Mouse (Mus musculus): ENCODE results near the gene Dmrta2. TPM values are rescaled to one million over a fixed set of nuclear protein-coding genes. Genes with fewer than 3 reads are reported as not detected.
A peak's percentile ranks its signal among the peaks of the same experiment; 100 is the strongest.

Dmrta2 gene
- polyA plus RNA-seq, 1 experiment from 2014 or later: 0.09 TPM

DNA sequence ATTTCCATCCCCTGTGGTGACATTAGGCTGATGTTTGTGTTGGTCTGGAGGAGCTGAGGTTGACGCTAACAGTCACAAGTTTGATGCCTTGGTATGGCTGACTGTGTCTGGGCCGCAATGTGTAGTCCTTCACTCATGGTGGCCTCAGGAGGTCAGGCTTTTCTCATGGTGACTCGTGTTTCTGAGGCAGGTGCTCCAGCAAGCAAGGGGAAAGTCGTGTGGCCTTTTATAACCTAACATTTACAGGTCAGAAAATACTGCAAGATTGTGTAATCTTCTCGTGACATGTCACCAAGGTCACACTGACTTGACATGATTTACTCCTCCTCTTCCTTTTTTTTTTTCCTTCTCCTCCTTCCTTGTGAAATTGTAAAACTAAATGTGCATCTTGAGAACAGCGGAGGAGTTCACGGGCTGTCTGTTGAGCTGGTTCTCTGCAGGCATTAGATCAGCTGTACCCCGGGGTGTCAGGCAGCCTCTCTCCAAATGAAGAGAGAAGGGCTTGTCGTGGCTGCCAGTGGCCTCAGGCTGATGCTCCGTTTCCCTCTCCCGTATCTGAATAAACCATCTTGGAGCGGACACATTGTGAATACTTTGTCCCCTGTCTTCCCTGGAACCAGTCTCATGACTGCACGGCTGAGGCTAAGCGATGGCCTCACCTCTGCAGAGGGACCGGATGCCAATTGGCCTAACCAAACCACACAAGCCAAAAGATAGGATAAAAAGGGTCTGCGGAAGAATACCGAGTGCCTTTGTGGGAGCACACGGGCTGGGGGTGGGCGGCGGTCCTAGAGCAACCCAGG, 9.9 kb downstream of the Dmrta2 start:
- H3K27me3 ChIP-seq (replicated peaks): peaks cover 72% of the 10 kb centered on the region
- no peak for ATAC-seq (ENCODE audit: insufficient read depth, low FRiP score, low read depth)
- no peak overlapping the region for H3K4me3 ChIP-seq (replicated peaks)
- H3K4me1 ChIP-seq: peaks cover 9% of the 10 kb centered on the region
- H3K27ac ChIP-seq: no peak overlapping the region
- H3K36me3 ChIP-seq: no peaks in the 10 kb centered on the region
- 3% methylated on average over 20 of the region's 20 CpGs for WGBS
- no peak overlapping the region for H3K4me2 ChIP-seq
- no peaks in the 10 kb centered on the region for H3K9me3 ChIP-seq
- no peak overlapping the region for H3K9ac ChIP-seq

DNA sequence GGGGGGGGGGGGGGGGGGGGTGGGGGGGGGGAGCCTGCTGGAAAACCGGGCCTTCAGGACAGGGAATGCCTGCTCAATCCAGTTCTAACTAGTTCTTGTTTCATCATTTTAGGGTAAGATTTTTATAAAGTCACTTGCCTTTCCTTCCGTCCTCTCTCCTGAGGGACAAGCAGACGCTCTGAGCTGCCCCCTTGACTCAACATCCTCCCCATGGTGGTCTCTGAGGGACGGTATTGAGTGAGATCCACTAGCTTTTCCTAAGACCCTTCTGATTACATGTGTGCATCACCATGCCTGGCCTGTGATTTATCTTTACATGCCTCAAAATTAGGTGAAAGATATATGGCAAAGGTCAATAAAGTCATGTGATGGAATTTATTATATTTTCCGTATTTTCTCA, 10.6 kb downstream of the Dmrta2 start:
- Histone ChIP-seq H3K4me1 (peaks cover 7% of the 10 kb centered on the region), H3K27ac (no peak overlapping the region), H3K9me3 (no peaks in the 10 kb centered on the region), H3K27me3 (replicated peaks) (peaks cover 68% of the 10 kb centered on the region), H3K9ac (no peak overlapping the region), H3K36me3 (no peaks in the 10 kb centered on the region), H3K4me3 (replicated peaks) (no peak overlapping the region), H3K4me2 (no peak overlapping the region)
- 10% methylated on average over 4 of the region's 5 CpGs for WGBS
- ATAC-seq (ENCODE audit: insufficient read depth, low FRiP score, low read depth): no peak

DNA sequence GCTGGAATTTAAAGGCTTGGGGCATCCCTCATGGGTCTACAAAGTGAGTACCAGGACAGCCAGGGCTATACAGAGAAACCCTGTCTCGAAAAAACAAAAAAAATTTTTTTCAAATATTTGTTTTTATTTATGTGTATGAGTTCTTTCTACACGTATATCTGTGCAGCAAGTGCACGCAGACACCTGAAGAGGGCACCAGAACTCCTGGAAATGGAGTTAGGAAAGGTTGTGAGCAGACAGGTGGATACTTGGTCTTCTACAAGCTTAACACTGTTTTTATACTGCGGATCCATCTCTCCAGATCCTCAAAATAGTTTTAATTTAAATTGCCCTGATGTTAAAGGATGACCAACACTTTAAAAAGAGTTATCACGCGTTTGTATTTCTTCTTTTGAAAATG, 11.4 kb downstream of the Dmrta2 start:
- ATAC-seq (ENCODE audit: insufficient read depth, low FRiP score, low read depth): no peak

DNA sequence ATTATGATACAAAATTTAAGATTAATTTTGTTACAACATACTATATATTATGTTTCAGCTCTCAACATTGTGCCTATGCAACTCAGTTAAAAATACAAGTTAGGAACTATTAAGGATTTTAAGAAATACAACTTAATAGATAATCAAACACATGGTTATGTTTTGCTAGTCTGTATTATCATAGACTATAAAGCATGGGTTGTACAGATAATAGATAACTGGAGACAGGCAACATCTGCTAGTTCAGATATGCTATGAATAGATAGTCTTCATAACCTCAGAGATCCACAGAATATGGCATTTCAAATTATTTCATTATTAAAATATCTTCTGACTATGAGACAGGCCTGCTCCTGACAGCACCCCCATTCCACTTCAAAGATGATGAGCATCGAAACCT, 28.2 kb downstream of the Dmrta2 start:
- WGBS: 94% methylated on average over 1 of the region's 1 CpGs
- no peaks in the 10 kb centered on the region for H3K9me3 ChIP-seq
- H3K4me3 ChIP-seq (replicated peaks): no peak overlapping the region
- H3K27me3 ChIP-seq (replicated peaks): no peaks in the 10 kb centered on the region
- H3K4me1 ChIP-seq: no peaks in the 10 kb centered on the region
- H3K27ac ChIP-seq: no peak overlapping the region
- H3K9ac ChIP-seq: no peak overlapping the region
- H3K36me3 ChIP-seq: no peaks in the 10 kb centered on the region
- H3K4me2 ChIP-seq: no peak overlapping the region
- ATAC-seq (ENCODE audit: insufficient read depth, low FRiP score, low read depth): no peak

More for the DNA sequence above, 11.4 kb downstream of the Dmrta2 start:
- H3K4me1 ChIP-seq: no peaks in the 10 kb centered on the region
- no peak overlapping the region for H3K9ac ChIP-seq
- WGBS: 34% methylated on average over 6 of the region's 6 CpGs
- H3K36me3 ChIP-seq: no peaks in the 10 kb centered on the region
- H3K27ac ChIP-seq: no peak overlapping the region
- no peak overlapping the region for H3K4me2 ChIP-seq
- no peaks in the 10 kb centered on the region for H3K9me3 ChIP-seq
- H3K27me3 ChIP-seq (replicated peaks): peaks cover 60% of the 10 kb centered on the region
- no peak overlapping the region for H3K4me3 ChIP-seq (replicated peaks)

DNA sequence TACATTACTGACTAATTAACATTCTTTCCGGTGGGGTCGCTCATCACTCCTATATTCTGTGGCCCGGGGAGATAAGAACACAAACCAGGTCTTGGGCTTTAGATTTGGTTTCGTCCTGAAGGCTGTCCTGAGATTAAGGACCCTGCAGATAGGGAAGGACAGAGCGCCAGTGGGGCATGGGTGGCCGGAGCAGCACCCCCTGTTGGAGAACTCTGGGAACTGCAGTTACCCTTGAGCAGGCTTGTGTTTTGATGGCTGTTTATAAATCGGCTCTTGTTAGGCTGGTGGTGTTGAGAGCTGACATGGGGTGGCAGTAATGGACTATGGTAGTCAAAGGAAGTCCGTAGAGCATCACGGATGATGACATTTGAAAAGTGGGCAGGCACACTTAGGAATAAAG, 41.3 kb downstream of the Dmrta2 start:
- no peak overlapping the region for H3K27ac ChIP-seq
- no peak for ATAC-seq (ENCODE audit: insufficient read depth, low FRiP score, low read depth)
- WGBS: 46% methylated on average over 9 of the region's 9 CpGs

DNA sequence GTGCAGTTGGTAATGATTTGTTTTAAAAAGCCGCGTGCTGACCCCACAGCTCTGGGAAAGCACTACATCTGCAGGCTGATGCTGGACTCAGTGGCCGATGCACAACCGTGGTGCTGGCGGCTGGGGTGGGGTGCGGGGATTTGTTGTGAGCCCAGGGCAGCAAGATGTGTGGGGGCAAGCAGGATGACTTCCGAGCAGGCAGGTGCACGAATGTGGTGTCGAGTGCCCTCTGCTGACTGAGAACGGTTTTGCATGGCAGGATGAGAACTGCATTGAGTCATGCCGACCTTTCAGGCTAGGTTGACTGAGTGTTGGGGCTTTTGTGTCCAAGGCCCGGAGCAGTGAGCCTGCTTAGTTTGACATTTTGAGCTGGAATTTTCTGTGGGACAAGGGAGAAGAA, 42.4 kb downstream of the Dmrta2 start:
- 9% methylated on average over 12 of the region's 12 CpGs for WGBS
- Histone ChIP-seq H3K9me3 (no peaks in the 10 kb centered on the region), H3K4me1 (no peaks in the 10 kb centered on the region), H3K9ac (no peak overlapping the region), H3K4me2 (peak overlapping the region; percentile 29), H3K4me3 (replicated peaks) (no peak overlapping the region), H3K36me3 (no peaks in the 10 kb centered on the region), H3K27me3 (replicated peaks) (no peaks in the 10 kb centered on the region), H3K27ac (no peak overlapping the region)
- no peak for ATAC-seq (ENCODE audit: insufficient read depth, low FRiP score, low read depth)

More for the DNA sequence above, 41.3 kb downstream of the Dmrta2 start:
- H3K4me2 ChIP-seq: no peak overlapping the region
- H3K27me3 ChIP-seq (replicated peaks): no peaks in the 10 kb centered on the region
- no peaks in the 10 kb centered on the region for H3K36me3 ChIP-seq
- H3K4me1 ChIP-seq: no peaks in the 10 kb centered on the region
- no peak overlapping the region for H3K4me3 ChIP-seq (replicated peaks)
- H3K9ac ChIP-seq: no peak overlapping the region
- H3K9me3 ChIP-seq: no peaks in the 10 kb centered on the region

DNA sequence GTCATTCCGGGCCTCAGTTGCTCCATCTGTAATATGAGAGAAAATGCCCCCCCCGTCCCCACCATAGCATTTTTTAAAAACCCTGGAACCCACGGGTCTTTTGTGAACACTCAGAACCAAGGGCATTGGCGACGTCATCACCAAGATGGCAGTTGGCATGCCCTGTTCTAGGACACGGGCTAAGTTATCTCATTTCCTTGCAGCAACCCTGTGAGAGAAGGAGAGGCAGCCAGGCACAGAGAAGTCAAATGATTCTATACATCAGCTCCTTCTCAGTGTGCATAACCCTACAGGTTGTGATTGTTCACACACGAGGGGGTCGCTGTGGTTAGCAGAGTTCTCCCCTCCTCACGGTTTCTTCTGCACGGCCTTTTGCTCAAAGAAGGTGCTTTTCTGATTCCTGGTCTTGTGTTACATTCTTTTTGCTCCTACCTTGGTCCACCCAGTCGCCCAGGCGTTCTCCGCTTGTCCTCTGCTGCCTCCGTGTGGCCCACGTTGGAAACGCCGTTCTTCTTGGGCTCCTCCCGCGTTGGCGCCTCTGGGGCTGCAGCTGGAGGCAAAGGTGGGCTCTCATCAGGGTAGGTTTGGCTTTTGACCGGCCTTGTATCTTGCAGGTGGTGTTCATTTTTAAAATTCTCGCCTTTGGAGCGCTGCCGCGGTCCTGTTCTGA, 44.2 kb downstream of the Dmrta2 start:
- H3K4me3 ChIP-seq (replicated peaks): no peak overlapping the region
- no peak overlapping the region for H3K27ac ChIP-seq
- H3K36me3 ChIP-seq: no peaks in the 10 kb centered on the region
- no peaks in the 10 kb centered on the region for H3K4me1 ChIP-seq
- no peaks in the 10 kb centered on the region for H3K27me3 ChIP-seq (replicated peaks)
- H3K9me3 ChIP-seq: no peaks in the 10 kb centered on the region
- H3K4me2 ChIP-seq: peak overlapping the region; percentile 22; the same call in 1 of the 2 replicates
- 18% methylated on average over 25 of the region's 25 CpGs for WGBS
- H3K9ac ChIP-seq: no peak overlapping the region
- ATAC-seq (ENCODE audit: insufficient read depth, low FRiP score, low read depth): peak; percentile 35; the same call in 1 of the 2 replicates

DNA sequence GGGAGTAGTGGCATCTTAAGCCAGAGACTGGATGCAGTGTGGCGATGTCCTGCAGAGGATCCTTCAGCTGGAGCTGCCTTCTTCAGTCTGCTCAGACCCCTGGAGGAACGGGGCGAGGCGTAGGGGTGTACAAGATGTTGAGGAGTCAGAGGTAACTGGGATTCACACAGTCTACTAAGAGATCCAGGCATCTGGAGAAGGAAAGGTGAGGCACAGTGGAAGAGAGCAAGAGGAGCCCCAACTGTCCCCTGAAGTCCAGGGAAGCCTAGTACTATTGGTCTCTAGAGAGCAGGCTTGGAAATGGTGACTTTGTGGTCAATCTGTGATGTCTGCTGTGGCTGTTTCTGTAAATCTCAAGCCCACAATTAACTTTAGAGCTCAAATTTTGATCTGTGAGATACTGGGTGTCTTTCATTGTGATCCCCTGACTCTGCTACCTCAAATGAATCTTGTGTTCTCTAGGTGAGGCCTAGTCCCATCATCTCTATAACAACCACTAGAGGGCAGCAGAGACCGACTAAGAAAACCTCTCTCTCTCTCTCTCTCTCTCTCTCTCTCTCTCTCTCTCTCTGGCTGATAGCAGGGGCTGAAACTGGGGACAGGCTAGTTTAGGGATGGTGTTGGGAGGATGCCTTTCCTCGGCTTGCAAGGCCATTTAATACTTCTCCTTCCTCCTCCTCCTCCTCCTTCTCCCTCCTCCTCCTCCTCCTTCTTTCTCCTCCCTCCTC, 50.8 kb downstream of the Dmrta2 start:
- Histone ChIP-seq H3K4me1 (no peaks in the 10 kb centered on the region), H3K4me2 (no peak overlapping the region), H3K27me3 (replicated peaks) (no peaks in the 10 kb centered on the region; the same call in 1 of the 2 replicates), H3K4me3 (replicated peaks) (no peak overlapping the region), H3K36me3 (no peaks in the 10 kb centered on the region), H3K27ac (no peak overlapping the region), H3K9ac (no peak overlapping the region), H3K9me3 (no peaks in the 10 kb centered on the region)
- ATAC-seq (ENCODE audit: insufficient read depth, low FRiP score, low read depth): no peak
- 57% methylated on average over 6 of the region's 6 CpGs for WGBS

DNA sequence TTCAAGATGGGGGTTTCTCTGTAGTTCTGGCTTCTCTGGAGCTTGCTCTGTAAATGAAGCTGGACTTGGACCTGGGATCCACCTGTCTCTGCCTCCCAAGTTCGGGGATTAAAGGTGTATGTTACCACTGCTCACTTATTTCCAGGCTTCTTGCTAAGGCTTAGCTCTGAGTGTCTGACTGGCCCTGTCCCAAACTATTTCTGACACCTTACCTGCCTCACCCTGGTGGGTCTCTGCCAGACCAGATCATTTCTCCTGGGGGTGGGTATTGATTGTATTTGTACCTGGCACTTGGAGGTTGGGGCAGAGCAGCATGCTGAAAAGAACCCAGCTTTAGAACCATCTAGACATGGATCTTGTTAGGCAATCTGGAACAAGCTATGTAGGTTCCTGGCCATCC, 51.6 kb downstream of the Dmrta2 start:
- Histone ChIP-seq H3K36me3 (no peaks in the 10 kb centered on the region), H3K4me3 (replicated peaks) (no peak overlapping the region), H3K27ac (no peak overlapping the region), H3K4me1 (no peaks in the 10 kb centered on the region), H3K27me3 (replicated peaks) (no peaks in the 10 kb centered on the region; the same call in 1 of the 2 replicates), H3K9me3 (no peaks in the 10 kb centered on the region), H3K4me2 (no peak overlapping the region), H3K9ac (no peak overlapping the region)
- WGBS: 86% methylated on average over 1 of the region's 1 CpGs
- ATAC-seq (ENCODE audit: insufficient read depth, low FRiP score, low read depth): no peak
